Mouse (Mus musculus): ENCODE data around the gene Cd207.
"Not testable (repeated sequence)": the region's sequence is repeated elsewhere in the genome, so short reads cannot be mapped to it uniquely, and the experiment has no call there.

Cd207 gene

DNA sequence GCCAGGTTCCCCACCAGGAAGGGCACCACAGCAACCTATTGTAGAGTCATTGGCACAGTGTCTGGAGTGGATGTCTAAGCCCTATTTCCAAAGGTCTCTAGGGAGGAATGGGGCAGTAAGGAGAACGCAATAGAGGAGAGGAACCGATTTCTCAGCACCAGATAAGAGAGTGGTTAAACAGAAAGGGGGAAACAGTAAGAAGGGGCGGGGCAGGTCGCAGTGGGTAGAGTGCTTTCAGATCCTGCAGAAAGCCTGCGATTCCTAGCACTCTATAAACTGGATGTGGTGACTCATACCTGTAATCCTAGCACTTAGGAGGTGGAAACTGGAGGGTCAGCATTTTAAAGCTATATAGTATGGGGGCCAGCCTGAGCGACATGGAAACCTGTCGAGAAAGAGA lies 19.0 kb upstream of the Cd207 start:
- no peak for DNase-seq

DNA sequence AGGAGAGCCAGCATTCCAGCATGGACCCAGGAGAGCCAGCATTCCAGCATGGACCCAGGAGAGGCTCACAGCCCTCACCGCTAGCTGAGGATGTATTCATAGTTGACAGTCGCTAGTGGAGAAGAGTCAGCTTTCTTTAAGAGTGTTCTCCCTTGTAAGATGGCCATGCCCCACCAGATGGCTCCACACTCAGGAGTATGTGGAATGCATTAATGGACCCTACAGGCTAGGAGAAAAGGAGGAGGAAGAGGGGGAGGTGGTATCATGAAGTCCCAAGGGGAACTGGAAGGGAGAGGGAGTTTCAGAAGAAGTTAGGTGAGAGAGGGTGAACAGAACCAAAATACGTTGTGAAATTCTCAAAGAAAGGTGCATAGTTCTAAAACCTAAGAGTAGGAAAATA lies 18.1 kb upstream of the Cd207 start:
- DNase-seq: no peak

DNA sequence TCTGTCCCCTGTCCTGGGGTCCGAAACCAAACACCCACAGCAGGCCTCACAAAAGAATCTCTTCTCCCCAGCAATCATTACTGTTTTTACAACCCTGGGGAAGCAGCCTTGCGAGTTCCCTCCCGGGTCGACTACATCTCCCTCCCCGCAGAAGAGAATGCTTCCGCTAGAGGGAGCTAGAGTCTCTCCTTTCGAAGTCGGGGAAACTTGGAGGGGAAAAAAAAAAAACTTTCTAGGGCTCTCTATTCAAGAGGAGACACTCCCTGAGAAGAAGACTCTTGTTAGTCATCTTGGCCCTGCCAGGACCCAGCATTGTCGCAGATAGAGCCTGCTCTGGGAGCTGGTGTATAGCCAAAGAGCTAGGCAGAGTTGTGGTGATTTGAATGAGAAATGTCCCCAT lies 16.2 kb upstream of the Cd207 start:
- DNase-seq: peak; percentile 58 to 73

DNA sequence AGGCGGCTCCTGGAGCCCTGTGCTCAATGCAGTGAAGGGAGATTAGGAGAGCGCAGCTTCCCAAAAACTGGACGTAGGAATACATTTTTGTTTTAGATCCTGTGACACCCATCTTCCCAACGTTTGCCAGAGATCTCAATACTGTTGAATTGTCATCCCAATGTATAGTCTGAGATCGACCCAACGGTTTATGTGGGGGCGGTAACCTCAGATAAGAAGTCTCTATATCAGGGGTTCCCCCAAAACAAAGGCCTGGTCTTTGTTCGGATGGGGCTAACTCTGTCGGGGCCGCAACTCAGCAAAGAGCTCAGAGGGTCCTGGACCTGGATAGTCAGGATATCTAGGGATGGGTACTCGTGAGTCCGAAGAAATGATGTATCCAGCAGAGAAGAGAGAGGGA lies 15.3 kb upstream of the Cd207 start:
- no peak for DNase-seq

DNA sequence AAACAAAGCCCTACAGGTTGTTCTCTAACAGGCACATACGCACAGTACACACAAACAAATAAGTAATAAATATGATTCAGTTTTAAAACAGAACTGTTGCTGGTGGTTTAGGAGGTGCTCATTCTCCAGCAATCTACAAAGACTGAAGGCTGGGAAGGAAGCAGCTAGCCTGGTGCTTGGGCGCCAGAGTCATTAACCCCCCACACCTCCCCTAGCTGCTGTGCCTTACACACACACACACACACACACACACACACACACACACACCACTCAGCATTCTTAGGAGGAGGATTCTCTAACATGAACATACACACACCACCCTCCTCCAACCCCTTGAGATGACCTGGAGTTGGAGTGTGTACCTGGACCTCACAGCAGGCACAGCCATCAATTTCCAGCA lies 13.3 kb upstream of the Cd207 start:
- DNase-seq: no peak

DNA sequence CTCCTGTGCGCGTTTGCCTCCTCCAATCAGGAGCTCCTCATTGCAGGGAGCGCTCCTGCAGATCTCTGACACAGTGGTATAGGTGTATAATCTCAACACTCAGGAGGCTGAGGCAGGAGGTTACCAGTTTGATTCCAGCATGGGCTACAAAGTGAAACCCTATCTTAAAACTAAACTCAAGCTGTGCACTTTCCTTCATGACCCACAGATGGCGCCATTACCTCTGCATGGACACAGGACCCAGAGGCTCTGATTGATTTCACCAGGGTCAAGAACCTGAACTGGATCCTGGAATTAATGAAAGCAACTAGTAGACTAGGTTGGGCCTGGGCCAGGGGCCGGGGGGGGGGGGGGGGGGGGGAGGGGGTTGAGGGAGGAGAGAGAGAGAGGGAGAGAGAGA lies 12.6 kb upstream of the Cd207 start:
- peak; percentile 70 to 71 for DNase-seq

DNA sequence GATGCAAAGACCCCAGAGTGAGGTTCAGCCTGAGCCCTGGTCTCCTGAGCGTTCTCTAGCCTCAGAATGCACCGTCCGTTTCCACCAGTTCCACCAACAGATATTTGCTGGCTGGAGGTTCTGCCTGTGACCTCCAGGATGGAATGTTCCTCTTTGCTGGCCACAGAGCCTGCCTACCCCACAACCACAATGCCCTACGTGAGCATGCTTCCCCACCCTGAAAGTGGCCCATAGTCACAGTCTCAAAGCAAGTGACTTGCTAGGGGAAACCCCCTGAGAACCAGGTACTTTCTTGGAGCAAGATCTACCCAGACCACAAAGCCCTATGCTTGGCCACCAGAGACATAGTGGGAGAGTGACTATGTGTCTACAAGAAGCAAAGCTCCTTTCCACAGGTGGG lies 11.7 kb upstream of the Cd207 start:
- DNase-seq: no peak

DNA sequence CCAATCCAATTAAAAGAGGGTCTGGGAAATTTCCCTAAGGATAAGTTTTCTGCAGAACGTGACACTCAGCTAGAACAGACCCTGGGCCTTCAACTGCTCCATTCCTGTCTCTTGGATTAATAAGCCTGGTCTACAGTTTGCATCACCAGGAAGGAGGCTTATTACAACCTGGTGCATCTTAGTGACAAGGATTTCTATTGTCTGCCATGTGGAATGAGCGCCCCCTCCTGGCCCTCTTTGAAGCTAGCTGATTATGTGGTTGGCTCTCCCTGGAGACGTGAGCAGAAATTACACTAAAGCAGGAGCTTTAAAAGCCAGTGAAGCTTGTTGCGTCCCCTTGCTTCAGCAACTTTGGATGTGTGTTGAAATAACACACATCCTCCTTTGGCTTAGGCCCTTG lies 4.3 kb downstream of the Cd207 start:
- peak; percentile 89 for DNase-seq

DNA sequence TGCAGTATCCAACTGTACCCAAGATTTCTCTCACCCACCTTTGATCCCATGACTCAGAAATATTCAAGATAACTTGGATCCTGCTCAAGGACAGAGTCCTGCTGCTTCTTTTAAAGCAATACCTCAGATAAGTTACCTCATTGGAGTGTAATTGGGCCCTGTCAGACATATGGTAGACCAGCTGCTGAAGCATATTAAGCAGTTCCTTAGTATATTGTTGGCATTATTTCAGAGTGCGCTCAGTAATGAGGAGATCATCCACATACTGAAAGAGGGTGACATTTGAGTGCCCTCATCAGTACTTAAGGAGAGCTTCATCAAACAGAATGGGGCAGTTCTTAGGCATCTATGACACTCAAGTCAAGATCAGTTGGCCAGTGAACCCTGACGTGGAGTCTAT lies 12.6 kb downstream of the Cd207 start:
- DNase-seq: no peak

DNA sequence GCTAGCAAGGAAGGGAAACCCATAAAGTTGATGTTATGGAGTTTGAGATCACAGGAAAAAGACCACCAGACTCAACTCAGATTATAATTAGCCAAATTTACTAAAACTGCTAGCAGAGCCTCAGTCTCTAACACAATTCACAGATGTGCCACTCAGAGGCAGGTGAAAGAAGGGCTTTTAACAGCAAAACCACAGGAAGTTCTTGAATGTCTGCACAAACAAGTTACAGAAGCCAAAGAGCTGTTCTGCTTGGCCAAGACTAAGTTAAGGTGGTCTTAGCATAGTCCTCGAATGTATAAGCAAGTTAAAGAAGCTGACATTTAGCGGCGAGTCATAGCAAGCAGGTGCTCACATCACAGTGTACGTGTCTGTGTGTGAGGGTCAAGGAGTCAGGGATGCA lies 16.8 kb downstream of the Cd207 start:
- no peak for DNase-seq

DNA sequence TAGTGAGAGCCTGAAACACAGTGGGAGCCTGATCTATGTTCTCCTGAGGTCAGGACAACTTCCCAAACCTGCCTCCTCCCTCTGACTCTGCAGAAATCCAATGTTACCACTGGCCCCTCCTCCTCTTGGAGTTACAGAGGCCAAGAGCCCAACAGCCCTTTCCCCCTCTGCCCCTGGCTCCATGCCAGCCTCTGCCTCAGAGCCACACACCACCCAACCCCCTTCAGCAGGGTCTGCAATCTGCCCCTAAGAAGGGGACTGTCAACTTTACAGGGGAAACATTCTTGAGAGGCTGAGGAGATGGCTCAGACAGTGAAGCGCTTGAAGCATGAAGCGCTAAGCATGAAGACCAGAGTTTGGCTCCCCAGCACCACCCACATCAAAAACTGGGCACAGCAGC lies 21.6 kb downstream of the Cd207 start, which contains the start of gene Clec4f:
Clec4f (minus strand) TSS at position 101 of the 400 bp plus-strand sequence.
- DNase-seq: no peak

DNA sequence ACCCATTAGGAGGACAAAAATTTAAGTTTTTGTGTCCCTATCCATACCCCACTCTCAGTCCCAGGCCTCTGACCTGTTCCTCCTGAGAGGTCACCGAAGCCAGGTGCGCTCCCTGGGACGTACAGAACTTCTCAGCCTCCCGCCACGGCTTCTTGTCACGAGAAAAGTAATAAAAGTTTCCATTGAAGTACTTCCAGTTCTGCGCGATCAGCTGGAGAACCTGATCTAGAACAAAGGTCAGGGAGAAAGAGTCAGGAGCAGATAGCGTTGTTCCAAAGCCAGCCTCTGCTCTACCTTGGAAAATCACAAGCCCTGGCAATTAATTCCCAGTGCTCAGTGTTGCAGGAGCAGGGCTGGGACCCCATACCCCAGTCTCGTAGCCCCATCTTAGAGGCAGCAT lies 30.9 kb downstream of the Cd207 start:
- DNase-seq: no peak

DNA sequence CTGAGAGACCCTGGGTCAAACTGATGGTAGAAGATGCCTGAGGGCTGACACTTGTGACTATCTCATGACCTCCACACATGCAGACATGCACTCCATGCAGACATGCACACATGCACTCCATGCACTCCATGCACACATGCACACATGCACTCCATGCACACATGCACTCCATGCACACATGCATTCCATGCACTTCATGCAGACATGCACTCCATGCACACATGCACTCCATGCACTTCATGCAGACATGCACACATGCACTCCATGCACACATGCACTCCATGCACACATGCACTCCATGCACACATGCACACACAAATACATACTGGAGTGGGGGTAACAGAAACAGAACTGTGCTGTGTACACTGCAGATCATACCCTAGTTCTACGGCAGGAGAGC lies 42.3 kb downstream of the Cd207 start:
- DNase-seq: no peak

DNA sequence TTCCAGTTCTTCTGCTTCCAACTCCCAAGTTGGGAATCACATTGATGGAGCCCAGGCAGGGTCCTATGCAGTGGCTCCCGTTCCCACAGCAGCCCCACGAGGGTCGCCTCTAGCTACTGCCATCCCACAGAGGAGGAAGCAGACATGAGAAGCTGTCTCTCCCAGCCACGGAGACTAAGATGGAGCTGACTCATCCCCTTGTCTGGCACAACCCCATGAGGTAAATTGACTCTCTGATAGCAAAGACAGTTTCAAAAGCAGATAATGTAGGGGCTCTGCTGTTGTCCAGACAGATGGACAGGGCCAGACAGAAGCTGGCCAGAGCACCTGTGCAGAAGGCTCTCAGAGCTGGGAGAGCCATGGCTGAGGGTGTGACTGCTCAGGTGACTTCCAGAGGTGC lies 43.0 kb downstream of the Cd207 start:
- DNase-seq: not testable (repeated sequence)

DNA sequence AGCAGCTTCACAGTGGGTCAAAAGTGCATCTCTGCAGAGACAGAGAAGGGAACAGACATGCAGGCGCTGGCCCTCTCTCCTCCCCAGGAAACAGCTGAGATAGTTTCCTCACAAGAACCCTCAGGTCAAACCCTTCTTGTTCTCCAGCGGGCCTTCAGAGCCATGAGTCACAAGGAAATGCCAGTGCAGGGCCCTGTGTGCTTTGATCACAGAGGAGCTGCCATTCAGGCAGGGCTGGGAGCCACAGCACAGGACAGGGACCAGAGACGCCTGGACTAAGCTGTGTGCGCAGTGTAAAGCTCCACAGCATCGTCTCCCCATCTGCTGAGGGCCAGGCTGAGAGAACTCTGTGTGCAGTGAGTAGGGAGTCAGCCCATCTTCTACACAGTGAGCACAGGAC lies 43.6 kb downstream of the Cd207 start:
- peak in 1 of 2 experiments; percentile 6 for DNase-seq

DNA sequence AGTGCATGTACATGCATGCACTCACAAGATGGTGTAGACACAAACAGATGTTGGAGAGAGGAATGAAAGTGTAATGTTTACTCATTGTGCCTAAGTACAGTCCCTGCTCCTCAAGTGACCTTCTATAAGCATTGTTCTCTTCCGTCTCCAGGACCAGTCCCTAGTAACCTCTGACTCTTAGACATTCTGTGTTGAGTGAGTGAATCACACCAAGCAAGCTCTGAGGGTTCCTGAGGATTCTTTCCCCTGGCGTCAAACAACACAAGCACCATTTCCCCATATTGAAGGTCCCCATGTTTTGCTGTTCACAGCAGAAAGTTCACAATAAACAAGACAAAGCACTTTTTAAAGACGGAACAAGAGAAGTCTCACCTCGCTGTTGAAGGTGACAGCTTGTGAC lies 45.8 kb downstream of the Cd207 start:
- DNase-seq: no peak

DNA sequence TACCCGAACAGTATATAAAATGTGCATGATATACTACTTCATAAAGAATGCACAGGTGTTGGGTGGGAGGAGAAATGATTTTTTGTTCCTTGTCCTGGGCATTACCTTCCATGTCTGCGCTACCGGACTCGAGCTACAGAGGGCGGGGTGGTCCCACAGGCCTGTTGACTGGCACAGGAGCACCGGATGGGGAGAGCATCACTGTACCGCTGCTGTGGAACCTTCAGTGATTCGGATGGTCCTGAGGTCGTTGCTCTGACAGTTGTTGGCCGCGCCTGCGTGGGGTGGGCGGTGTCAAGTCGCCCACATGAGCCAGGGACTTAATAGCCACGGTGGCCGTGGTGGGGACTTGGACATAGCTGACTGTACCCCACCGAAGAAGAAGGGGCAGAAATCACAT lies 50.9 kb downstream of the Cd207 start:
- no peak for DNase-seq
